Mouse (Mus musculus) heart, postnatal 0 days (tissue): Measurements from ENCODE around the gene Myh10.

Source experiments
- CTCF ChIP-seq: IDR thresholded peaks from 2 replicates; pipeline ENCODE4 v1.5.1; 2016; ENCODE audit warnings: antibody characterized with exemption, control low read depth, low read depth
- EP300 ChIP-seq: IDR thresholded peaks from 2 replicates; pipeline ENCODE4 v1.6.1; 2016; ENCODE audit warnings: antibody characterized with exemption, low read depth

GRCm38 (mm10) chr11:68851644-68852485 is 160.5 kb downstream of the Myh10 start:
- no peak for TF ChIP-seq EP300
- no peak for TF ChIP-seq CTCF
